Mouse (Mus musculus): Measurements from ENCODE around the gene Pakap.

DNA sequence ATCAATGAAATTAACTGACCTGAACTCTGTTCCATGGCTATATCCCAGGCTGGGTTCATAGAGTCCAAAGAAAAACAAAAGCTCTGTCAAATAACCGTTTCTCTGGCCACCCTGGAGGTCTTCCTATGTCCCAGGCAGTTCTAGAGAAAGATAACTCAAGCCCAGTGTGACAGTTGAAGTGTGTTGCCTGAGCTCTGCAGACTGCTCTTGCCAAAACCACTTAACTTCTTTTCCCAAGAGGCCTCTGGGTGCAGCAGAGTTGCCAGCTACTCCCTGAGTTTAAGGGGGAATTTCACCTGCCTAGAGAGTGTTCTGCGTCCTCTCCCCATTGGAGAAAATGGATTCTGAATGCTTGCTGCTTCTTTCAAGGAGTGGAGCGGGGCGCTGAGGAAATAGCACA lies 24.8 kb downstream of the Pakap start:
- TF ChIP-seq CTCF (IDR thresholded peaks at IDR 0.05; ENCODE audit: insufficient read depth, low read depth, low read length) (no peak), POLR2A (IDR thresholded peaks at IDR 0.05; ENCODE audit: insufficient read depth, low read depth, low read length) (no peak)
